Mouse (Mus musculus): ENCODE measurements at regions not wholly inside any gene's neighbourhood (a gene's known extent, or its start where the extent isn't known, plus 50 kb on each side); places are given as distances from the start of the nearest gene placed in this dataset.

DNA sequence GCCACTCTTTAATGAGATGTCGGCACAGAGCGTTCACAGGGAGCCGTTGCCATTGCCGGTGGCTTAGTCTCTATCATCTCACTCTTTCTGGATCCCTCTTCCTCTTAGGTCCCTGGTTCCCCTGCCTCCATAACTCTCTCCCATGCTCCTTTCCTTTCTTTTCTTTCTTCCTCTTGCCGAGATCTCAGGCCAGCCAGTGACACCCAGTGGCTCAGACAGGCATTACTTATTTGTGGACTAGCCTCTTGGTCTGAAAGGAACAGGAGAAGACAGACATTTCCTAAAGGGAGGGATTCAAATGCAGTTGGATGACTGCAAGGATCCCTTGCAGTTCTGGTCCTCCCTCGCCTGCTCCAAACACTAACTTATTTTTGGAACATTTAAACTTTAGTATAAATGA lies 180.5 kb upstream of the Ado start:
- Histone ChIP-seq H3K27me3 (no peaks in the 10 kb centered on the region), H3K4me3 (replicated peaks) (no peak overlapping the region), H3K27ac (no peak overlapping the region), H3K9me3 (replicated peaks) (no peaks in the 10 kb centered on the region), H3K9ac (no peak overlapping the region), H3K36me3 (no peaks in the 10 kb centered on the region), H3K4me2 (no peak overlapping the region), H3K4me1 (no peaks in the 10 kb centered on the region)
- 50% methylated on average over 6 of the region's 6 CpGs for WGBS
- ATAC-seq (replicated peaks; ENCODE audit: low FRiP score), result peak; percentile 46; the same call in 1 of the 2 replicates

DNA sequence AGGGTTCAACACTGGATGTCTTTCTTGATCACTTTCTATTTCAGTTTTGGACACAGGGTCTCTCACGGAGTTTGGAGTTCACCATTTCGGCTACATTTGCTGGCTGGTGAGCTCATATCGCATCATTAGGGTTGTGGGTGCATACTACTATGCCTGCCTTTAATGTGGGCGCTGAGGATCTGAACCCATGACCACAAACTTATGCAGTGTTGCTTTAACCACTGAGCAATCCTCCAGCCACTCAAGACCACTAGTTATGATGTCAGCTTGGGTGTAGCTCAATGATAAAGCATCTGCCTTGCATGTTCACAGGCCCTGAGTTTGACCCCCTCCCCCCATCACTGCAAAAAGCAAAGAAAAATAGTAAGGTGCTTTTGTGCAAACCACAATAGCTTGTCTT lies 178.8 kb upstream of the Ado start:
- no peak for ATAC-seq (replicated peaks; ENCODE audit: low FRiP score)
- no peak overlapping the region for H3K9ac ChIP-seq
- H3K4me1 ChIP-seq, result no peaks in the 10 kb centered on the region
- H3K4me2 ChIP-seq, result no peak overlapping the region
- H3K9me3 ChIP-seq (replicated peaks), result no peaks in the 10 kb centered on the region
- 89% methylated on average over 4 of the region's 4 CpGs for WGBS
- no peaks in the 10 kb centered on the region for H3K27me3 ChIP-seq
- H3K36me3 ChIP-seq, result no peaks in the 10 kb centered on the region
- H3K4me3 ChIP-seq (replicated peaks), result no peak overlapping the region
- no peak overlapping the region for H3K27ac ChIP-seq

DNA sequence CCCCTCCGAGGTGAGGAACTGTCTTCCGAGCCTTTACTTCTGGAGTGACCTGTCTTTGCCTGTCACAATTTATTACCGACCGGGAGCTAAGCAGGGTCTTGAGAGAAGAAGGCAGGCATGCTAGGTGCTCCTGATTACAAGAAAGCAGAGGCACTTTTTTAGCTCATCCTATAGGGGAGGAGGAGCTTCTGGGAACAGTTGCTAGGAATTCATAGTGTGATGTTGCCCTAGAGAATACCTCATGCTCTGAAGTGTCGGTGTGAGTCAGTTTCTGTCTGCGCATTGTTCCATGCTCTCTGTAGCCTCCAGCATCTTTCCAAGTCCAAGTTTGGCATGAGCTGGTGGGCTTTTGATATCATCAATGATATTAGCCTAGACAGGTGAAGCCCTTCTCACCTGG lies 178.0 kb upstream of the Ado start:
- Histone ChIP-seq H3K4me1 (no peaks in the 10 kb centered on the region), H3K9me3 (replicated peaks) (no peaks in the 10 kb centered on the region), H3K27ac (no peak overlapping the region), H3K27me3 (no peaks in the 10 kb centered on the region), H3K9ac (no peak overlapping the region), H3K36me3 (no peaks in the 10 kb centered on the region), H3K4me2 (no peak overlapping the region), H3K4me3 (replicated peaks) (no peak overlapping the region)
- no peak for ATAC-seq (replicated peaks; ENCODE audit: low FRiP score)
- 81% methylated on average over 6 of the region's 6 CpGs for WGBS

DNA sequence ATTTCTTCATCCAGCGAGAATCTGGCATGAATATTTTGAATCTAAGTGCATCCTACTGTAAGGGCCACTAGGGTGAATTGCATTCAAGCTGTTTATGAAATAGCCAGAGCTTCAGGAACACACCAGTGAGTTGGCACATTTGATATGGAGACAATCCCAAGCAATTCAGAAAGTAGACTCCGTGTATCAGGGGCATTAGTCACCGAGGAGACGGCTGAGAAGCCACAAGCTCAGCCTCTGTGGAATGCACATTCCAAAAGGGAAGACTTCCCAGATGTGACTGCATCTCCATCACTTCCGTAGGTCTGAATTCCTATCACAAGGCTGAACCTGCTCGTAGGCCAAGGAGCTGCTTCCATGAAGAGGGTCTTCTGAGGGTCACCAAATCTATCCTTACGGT lies 177.6 kb upstream of the Ado start:
- WGBS, result 78% methylated on average over 7 of the region's 7 CpGs
- H3K27ac ChIP-seq, result no peak overlapping the region
- no peaks in the 10 kb centered on the region for H3K36me3 ChIP-seq
- H3K4me3 ChIP-seq (replicated peaks), result no peak overlapping the region
- ATAC-seq (replicated peaks; ENCODE audit: low FRiP score), result no peak
- no peak overlapping the region for H3K4me2 ChIP-seq
- no peaks in the 10 kb centered on the region for H3K9me3 ChIP-seq (replicated peaks)
- 0 out of 2 replicates have a peak, but pooled peaks cover 3% of the 10 kb centered on the region for H3K27me3 ChIP-seq
- H3K4me1 ChIP-seq, result no peaks in the 10 kb centered on the region
- no peak overlapping the region for H3K9ac ChIP-seq

DNA sequence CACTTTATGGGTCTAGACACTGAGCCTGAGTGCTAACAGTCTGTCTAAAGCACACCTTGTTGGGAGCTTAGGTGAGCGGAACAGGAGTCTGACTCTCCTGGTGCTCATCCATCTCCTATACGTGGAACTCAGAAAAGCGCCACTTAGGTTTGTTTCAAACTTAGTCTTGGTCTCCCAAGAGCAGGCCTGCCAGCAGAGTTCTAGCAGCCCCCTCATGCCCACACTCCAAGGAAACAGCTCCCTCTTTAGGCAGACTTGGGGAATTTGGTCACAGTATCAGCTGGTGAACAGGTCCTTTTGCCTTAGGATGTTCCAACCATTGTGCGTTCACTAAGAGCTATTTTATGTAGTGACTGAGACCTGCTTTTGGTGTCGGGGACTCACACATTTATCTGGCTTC lies 173.0 kb upstream of the Ado start:
- WGBS, result 48% methylated on average over 5 of the region's 5 CpGs
- H3K9me3 ChIP-seq (replicated peaks), result no peaks in the 10 kb centered on the region
- H3K4me3 ChIP-seq (replicated peaks), result no peak overlapping the region
- 0 out of 2 replicates have a peak, but pooled peaks cover 3% of the 10 kb centered on the region for H3K27me3 ChIP-seq
- no peak overlapping the region for H3K9ac ChIP-seq
- no peak overlapping the region for H3K27ac ChIP-seq
- H3K36me3 ChIP-seq, result no peaks in the 10 kb centered on the region
- peak; percentile 71; the same call in 1 of the 2 replicates for ATAC-seq (replicated peaks; ENCODE audit: low FRiP score)
- no peak overlapping the region for H3K4me2 ChIP-seq
- no peaks in the 10 kb centered on the region for H3K4me1 ChIP-seq

DNA sequence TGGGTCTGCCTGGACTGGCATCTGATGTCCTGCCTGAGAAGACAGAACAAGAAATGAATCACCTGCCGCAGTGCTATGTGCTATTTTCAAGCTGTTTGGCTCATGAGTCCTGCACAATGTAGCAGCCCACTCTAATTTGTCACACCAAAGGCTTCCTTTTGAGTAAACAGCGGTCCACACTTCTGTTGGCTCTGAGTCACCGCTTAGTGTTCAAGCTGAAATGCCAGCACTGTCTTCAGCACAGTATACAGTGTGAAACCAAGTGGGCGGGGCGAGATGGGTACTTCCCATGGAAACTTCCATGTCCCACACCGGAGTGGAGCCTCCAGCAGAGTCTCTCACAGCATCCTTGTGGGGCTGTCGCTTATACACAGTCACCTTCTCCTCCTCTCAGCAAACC lies 168.8 kb upstream of the Ado start:
- Histone ChIP-seq H3K9ac (no peak overlapping the region), H3K4me1 (no peaks in the 10 kb centered on the region), H3K36me3 (no peaks in the 10 kb centered on the region), H3K4me2 (no peak overlapping the region), H3K9me3 (replicated peaks) (no peaks in the 10 kb centered on the region), H3K27me3 (0 out of 2 replicates have a peak, but pooled peaks cover 3% of the 10 kb centered on the region), H3K4me3 (replicated peaks) (no peak overlapping the region), H3K27ac (no peak overlapping the region)
- ATAC-seq (replicated peaks; ENCODE audit: low FRiP score), result no peak
- WGBS, result 91% methylated on average over 7 of the region's 7 CpGs

DNA sequence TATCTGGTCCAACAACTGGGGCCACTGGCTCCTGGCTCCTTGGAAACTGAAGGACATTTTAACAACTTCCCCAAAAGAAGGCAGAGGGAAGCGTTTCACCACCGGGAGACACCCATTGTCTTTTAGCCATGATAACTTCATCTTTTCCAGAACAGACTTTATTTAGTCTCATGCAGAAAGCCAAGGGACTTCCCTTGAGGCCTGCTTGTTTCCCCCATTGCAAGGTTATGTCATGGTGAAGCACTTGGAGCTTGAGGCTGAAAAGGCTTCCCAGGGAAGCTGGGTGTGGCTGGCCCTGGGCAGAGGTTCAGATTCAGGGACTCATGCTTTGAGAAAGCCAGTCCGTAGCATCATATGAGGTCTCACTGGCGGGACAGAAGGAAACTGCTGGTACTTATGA lies 166.3 kb upstream of the Ado start:
- 86% methylated on average over 4 of the region's 4 CpGs for WGBS

DNA sequence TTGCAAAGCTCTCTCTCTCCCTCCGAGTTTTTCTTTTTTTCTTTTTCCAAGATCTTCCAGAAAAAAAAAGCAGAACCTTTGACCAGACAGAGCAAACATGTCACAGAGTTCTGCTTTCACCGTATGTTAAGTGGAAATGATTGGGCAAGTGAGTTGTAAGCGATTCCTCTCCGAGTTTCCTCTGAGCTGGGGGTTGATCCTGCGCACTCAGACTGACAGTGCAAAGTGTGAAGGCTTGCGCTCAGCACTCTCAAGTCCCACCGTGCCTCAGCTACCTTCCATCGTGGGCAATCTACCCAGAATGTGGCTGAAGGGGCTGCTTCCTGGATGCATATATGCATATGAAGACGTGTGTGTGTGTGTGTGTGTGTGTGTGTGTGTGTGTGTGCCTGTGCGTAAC lies 164.3 kb upstream of the Ado start:
- no peak overlapping the region for H3K27ac ChIP-seq
- WGBS, result 85% methylated on average over 10 of the region's 10 CpGs
- no peaks in the 10 kb centered on the region for H3K27me3 ChIP-seq
- H3K4me1 ChIP-seq, result no peaks in the 10 kb centered on the region
- no peak for ATAC-seq (replicated peaks; ENCODE audit: low FRiP score)
- H3K4me2 ChIP-seq, result no peak overlapping the region
- H3K36me3 ChIP-seq, result no peaks in the 10 kb centered on the region
- no peaks in the 10 kb centered on the region for H3K9me3 ChIP-seq (replicated peaks)
- H3K9ac ChIP-seq, result no peak overlapping the region
- no peak overlapping the region for H3K4me3 ChIP-seq (replicated peaks)

More for the DNA sequence above, 166.3 kb upstream of the Ado start:
- H3K27ac ChIP-seq, result no peak overlapping the region
- no peaks in the 10 kb centered on the region for H3K4me1 ChIP-seq
- no peak overlapping the region for H3K4me2 ChIP-seq
- H3K4me3 ChIP-seq (replicated peaks), result no peak overlapping the region
- H3K9me3 ChIP-seq (replicated peaks), result no peaks in the 10 kb centered on the region
- H3K27me3 ChIP-seq, result no peaks in the 10 kb centered on the region
- no peak for ATAC-seq (replicated peaks; ENCODE audit: low FRiP score)
- H3K9ac ChIP-seq, result no peak overlapping the region
- no peaks in the 10 kb centered on the region for H3K36me3 ChIP-seq

DNA sequence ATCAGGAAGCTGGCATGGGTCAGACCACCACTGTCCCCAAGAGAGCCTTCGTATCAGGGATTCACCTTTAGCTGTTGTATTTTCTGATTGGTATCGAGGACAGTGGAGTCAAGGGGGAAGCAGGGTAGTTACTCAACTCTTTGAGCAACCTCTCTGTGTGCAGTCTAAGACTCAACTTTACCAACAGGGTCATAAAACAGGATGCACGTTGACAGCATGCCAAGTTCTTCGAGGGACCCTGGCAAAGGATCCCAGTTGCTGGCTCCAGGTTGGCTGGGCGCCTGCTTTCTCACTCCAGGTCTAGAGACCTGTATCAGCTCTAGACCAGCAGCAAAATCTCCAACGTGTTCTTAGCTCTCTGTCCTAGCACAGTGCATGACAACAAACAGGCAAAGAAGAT lies 163.9 kb upstream of the Ado start:
- 71% methylated on average over 6 of the region's 6 CpGs for WGBS
- Histone ChIP-seq H3K9ac (no peak overlapping the region), H3K4me2 (no peak overlapping the region), H3K9me3 (replicated peaks) (no peaks in the 10 kb centered on the region), H3K36me3 (no peaks in the 10 kb centered on the region), H3K27ac (no peak overlapping the region), H3K4me3 (replicated peaks) (no peak overlapping the region), H3K4me1 (no peaks in the 10 kb centered on the region), H3K27me3 (no peaks in the 10 kb centered on the region)
- no peak for ATAC-seq (replicated peaks; ENCODE audit: low FRiP score)

DNA sequence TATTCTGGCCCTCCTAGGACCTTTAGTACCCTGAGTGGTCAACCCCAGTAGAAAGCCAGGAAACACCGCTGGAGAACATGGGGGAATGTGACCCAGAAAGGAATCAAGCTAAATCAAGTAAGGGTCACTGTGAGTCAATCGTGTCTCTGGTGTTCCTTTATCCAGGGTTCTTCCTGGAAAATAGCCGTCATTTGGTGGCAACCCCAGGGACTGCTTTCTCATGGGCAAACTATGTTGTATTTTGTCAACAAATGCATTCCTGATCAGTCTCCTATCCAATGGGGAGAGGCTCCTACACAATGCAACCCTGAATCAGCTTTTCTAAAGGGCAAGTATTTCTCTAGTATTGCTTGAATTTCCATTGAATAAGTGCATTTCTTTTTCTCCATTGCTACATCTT lies 163.2 kb upstream of the Ado start:
- H3K27ac ChIP-seq, result no peak overlapping the region
- no peaks in the 10 kb centered on the region for H3K4me1 ChIP-seq
- H3K36me3 ChIP-seq, result no peaks in the 10 kb centered on the region
- no peaks in the 10 kb centered on the region for H3K9me3 ChIP-seq (replicated peaks)
- no peak for ATAC-seq (replicated peaks; ENCODE audit: low FRiP score)
- 88% methylated on average over 3 of the region's 3 CpGs for WGBS
- no peak overlapping the region for H3K9ac ChIP-seq
- H3K4me2 ChIP-seq, result no peak overlapping the region
- H3K27me3 ChIP-seq, result no peaks in the 10 kb centered on the region
- H3K4me3 ChIP-seq (replicated peaks), result no peak overlapping the region

DNA sequence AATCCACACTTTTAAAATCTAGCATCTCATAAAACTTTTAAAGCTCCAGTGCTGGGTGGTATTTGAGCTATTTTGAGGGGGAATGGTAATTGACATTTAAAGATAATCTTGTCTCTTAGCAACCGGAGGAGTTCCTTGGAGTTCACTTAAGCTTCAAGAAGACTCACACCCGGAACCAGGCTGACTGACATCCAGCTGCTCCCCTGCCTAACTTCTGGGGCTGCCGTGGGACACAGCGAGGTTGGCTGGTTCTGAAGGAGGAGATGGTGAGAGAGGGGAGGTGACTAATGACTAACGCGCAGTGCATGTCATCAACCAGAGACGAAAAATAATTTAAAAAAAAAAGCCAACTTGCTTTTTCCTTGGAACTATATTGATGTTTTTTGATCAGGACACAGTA lies 157.7 kb upstream of the Ado start:
- Histone ChIP-seq H3K27ac (no peak overlapping the region), H3K9ac (no peak overlapping the region), H3K4me2 (no peak overlapping the region), H3K4me3 (replicated peaks) (no peak overlapping the region), H3K4me1 (no peaks in the 10 kb centered on the region), H3K36me3 (no peaks in the 10 kb centered on the region), H3K9me3 (replicated peaks) (no peaks in the 10 kb centered on the region), H3K27me3 (no peaks in the 10 kb centered on the region)
- ATAC-seq (replicated peaks; ENCODE audit: low FRiP score), result no peak
- WGBS, result 74% methylated on average over 7 of the region's 7 CpGs

DNA sequence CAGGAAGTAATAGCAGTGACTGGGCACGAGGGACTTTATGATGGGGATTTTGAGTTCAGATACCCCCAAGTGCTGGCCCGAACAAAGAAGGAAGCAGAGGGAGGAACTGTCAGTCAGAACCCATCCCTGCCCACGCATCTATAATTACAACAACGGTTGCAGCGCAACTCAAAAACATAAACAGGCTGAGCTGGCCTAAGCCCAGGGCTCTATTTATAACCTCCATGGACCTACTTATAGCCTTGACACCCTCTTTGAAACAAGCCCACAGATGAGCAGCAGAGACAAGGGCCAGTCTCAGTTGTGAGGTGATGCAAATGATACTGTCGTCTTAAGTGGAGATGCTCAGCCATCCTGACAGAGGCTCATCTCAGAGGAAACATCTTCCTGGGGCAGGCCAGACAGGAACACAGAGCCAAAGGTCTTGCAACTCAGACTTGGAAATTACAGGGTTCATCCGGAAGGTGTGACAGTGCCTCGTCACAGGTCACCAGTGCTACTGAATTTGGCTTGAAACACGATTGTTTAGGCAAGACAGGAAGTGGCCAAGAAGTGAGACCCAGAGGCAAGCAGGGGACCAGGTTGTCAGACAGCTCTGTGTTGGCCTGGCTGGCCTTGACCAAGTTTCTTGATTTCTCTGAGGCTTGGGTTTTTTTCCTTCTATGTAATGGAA lies 154.2 kb upstream of the Ado start:
- no peak overlapping the region for H3K9ac ChIP-seq
- no peaks in the 10 kb centered on the region for H3K27me3 ChIP-seq
- no peak for ATAC-seq (replicated peaks; ENCODE audit: low FRiP score)
- H3K9me3 ChIP-seq (replicated peaks), result no peaks in the 10 kb centered on the region
- no peak overlapping the region for H3K4me3 ChIP-seq (replicated peaks)
- H3K4me2 ChIP-seq, result no peak overlapping the region
- no peaks in the 10 kb centered on the region for H3K36me3 ChIP-seq
- H3K4me1 ChIP-seq, result no peaks in the 10 kb centered on the region
- H3K27ac ChIP-seq, result no peak overlapping the region
- WGBS, result 50% methylated on average over 9 of the region's 9 CpGs
